Mouse (Mus musculus) kidney, postnatal 10 days (tissue): ENCODE results near the gene Pdpk1.

Experiments used
- DNase-seq: peaks from one replicate; pipeline ENCODE4 v3.0.0; 2021; ENCODE audit warnings: mixed read lengths

The Pdpk1 gene

DNA sequence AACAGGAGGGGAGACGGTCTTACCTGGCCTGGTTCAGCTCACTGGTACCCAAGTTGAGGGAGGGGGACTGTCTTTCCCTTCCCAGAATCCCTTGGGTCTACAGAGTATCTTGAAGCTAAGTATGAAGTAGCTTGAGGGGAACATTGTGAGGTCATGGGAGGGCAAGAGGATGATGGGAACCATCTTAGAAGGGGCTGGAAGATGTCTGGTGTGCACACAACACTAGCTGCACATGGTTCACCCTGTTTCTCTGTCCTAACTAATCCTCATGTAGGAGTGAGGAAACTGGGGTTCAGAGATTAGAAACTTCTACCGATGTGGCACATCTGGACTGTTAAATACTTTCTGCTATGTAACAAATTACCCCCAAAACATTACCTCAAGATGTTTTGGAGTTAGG lies at the start of gene Pdpk1:
Gene Pdpk1 (minus strand): TSS at position 101 of the 400 bp plus-strand sequence.
- DNase-seq, result no peak

DNA sequence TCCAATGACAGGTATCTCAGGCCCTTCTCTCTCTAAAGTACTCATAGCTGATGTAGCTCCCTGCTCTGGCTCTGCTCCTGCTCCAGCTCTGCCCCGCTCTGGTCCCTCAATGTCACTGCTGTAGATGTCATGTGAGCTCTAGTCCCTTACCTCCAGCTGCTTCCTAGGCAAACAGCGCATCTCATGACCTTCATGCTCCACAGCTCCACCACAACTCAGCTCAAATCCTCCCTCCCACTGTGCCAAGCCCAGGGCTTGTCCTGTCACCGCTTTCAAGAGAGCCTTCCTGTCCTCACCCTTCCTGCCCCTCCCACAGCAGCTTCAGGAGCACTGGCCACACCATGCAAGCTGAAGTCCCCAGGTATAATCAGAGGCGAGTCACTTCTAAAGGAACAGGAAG lies 49.0 kb upstream of the Pdpk1 start:
- DNase-seq, result no peak

DNA sequence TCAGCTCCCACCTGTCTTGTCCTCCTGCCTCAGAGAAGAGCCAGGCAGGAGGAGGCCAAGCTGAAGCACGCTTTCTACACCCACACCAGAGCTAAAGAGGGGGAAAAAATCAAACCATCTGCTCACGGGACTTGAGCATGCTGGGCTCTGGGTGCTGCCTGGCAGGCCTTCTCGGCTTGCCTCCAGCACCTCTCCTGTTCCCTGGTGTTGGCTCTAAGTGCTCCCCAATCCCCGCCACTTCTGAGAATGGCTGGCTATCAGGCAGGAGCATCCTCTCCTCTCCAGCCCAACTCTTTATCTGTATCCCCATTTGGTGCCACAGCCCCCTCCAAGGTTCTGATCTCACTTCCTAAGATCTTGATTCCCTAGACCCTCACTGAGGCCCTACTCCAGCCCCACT lies 48.5 kb upstream of the Pdpk1 start:
- no peak for DNase-seq

DNA sequence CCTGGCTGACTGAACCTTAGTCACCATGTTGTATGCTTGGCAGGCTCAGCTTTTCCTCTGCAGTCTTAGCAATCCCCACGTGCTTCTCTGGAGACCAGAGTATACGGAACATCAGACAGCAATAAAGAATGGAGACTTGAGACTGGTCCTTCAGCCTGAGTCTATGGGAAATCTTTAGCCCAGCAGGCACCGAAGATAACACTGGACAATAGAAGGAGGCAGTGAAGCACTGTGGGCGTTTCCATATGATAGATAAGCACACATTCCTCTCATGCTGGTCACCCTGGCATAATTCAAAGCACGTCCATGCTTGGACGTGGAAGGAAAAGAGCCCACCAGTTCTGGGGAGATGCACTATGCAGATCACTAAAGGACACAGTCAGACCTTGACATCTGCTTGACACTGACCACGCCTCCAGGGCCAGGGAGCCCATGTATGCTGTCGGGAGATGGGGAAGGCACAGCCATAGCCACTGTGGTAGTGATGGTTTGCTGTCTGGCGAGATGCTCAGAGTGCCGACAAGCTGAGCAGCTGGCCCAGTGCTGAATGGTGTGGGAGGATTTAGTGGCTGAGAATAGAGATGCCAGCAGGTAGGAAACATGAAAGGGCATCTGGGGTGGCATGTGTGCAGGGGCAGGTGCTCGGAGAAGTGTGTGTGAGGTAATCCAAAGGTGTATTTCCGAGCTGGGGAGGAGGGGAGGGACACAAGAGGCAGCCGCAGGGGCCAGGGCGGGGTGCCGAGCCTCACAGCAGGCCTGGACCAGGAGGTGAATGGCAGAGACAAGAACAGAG lies 46.5 kb upstream of the Pdpk1 start:
- no peak for DNase-seq

DNA sequence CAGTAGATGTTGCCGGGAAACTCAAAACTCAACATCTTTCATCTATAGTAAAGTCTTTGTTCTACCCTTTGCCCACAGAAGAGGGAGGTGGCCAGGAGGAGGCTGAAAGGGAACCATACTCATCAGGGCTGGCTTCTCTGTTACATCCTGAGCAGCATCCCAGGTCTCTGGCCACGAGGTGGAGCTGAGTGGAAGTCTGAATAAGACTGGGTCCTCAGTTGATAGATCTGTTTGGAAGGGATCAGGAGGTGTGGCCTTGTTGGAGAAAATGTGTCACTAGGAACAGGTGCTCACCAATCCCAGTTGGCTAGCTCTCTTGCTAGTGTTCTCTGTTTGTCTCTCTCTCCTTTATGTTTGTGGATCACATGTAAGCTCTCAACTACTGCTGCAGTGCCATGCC lies 44.6 kb upstream of the Pdpk1 start:
- no peak for DNase-seq

DNA sequence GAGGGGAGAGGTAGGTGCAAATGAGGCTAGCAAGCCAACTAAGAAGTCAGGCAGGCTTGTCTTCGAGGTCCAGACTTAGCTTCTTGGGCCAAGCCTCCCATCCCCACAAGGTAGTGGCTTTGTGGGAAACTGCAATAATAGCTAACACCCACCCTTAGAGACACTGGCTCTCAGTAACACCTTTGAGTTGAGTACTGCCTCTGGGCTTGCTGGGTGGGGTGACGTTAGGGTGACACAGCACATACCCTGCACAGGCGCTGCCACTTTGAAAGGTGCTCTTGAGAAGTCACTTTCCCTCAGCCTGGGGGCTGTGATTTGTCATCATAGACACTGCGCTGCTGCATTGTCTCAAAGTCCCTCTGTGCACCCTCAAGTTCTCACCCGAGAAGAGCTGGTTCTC lies 43.0 kb upstream of the Pdpk1 start:
- DNase-seq, result no peak

DNA sequence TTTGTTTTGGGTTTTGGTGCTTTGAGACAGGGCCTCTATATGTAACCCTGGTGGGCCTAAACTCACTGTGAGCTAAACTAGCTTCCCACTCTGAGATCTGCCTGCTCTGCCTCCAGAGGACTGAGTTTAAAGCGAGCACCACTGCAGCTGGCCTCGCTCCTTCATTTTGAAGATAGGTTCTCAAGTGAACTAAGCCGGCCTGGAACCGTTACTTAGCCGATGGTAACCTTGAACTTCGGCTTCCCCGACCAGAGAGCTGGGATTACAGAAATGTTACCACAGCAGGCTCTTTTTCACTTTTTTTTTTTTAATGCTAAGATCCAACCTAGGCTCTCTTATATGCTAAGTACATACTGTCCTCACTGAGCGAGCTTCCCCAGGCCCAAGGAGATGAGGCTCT lies 42.5 kb upstream of the Pdpk1 start:
- DNase-seq, result no peak

DNA sequence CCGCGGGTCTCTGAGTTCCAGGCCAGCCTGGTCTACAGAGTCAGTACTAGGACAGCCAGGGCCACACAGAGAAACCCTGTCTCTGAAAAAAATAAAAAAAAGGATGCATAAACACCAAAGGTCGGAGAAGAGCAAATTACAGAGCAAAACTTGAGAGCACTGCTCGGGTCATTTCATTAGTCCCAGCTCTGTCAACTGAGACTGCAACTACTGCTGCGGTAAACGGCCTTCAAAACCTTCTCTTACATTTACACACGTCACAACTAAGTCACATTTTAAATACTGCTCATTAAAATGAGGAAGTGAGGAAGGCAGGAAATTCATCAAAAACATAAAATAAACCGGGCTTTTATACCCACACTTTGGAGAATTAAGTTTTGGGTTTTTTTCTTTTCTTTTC lies 42.1 kb upstream of the Pdpk1 start:
- no peak for DNase-seq

DNA sequence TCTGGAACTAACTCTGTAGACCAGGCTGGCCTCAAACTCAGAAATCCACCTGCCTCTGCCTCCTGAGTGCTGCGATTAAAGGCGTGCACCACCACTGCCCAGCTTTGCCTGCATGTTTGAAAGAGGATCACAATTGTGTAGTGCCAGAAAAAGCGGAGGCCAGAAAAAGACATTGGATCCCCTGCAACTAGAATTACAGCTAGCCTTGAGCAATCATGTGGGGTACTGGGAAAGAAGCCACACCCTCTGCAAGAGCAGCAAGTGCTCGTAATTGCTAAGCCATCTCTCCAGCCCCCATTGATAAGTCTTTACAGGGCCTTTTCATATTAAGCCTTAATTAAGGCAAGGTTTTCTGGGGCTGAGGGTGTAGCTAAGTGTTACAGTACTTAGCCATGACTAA lies 40.8 kb upstream of the Pdpk1 start:
- no peak for DNase-seq

DNA sequence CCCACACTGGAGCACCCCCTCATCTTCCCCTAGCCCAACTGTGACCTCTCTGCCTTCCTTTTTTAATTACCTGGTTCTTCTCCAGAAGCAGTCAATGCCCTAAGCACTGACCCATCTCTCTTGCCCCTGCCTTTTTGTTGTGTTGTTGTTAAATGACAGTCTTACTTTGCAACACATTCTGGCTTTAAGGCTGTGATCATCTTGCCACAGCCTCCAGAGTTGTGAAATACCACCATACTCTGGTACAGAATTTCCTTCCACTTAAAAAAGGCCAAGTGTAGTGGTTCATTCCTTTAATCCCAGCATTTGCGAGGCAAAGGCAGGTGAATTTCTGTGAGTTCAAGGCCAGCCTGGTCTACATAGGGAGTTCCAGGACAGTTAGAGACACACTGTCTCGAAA lies 40.2 kb upstream of the Pdpk1 start:
- DNase-seq, result no peak

DNA sequence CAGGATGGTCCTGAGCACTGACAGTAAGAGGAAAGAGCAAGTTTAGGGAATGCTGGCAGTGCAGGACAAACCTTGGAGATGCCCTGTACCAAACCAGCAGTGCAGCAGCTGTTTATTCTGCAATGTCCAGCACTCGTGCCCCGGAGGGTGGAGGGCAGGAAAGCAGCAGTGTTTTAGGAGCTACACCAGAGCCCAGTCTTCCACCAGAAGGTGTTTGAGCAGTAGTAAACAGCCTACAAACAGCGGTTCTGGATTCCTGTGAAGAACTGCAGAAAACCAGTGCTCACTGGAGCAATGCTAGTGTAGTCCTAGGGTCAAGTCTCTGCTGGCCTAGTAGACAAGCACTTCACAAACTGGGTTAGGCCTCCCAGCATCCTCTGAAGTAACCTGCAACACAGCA lies 23.5 kb upstream of the Pdpk1 start:
- DNase-seq, result no peak

DNA sequence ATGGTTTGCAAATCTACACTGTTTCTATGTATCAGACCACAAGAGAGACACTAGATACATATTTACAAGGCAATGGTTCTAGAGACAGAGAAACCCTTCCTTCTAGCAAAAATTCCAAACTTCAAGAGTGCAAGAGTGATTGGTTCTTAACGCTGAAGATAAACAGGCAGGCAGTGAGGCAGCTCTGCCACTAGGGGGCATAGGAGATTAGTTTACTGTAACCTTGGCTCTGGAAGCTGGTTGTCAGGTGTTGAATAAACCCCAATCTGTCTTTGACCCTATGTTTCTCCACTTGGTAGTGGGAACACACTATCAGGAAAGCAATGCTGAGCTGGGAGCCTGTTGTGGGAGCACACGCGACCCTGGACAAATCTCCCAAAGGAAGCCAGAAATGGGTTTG lies 22.7 kb upstream of the Pdpk1 start:
- peak; percentile 82 for DNase-seq

DNA sequence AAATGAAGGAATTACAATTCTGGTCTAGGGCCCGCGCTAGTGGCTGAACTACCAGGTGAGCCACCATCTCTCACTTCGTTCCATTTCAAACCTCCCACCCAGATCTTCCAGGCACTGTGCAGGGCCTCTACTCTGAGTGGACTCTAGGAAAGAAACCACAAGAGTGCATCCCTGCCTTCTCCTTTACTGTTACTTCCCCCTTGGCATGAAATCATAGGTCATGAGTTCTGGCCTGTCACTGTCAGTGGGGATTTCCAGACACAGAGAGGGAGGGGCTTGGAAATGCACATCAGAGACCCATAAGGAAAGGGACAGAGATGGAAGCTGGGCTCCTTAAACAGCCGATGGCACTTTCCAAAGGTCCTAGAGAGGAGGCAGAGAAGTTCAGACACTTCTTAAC lies 21.0 kb upstream of the Pdpk1 start:
- DNase-seq, result no peak

DNA sequence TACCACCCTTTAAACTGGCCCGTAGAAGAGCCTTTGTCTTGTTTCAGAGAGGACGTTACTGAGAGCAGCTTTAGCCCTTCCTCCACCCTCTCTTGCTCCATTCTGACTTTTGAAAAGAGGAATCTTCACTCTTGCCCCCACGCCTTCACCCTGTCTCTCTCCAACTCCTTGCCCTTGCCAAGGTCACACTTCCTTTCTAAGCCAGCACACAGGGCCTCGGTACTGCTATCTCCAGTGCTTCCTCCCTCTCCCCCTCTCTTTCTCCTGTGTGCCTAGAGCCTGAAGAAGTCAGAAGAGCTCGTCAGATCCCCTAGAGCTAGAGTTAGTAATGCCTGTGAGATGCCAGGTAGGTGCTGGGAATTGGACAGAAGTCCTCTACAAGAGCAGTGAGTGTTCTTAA lies 20.0 kb upstream of the Pdpk1 start:
- no peak for DNase-seq

DNA sequence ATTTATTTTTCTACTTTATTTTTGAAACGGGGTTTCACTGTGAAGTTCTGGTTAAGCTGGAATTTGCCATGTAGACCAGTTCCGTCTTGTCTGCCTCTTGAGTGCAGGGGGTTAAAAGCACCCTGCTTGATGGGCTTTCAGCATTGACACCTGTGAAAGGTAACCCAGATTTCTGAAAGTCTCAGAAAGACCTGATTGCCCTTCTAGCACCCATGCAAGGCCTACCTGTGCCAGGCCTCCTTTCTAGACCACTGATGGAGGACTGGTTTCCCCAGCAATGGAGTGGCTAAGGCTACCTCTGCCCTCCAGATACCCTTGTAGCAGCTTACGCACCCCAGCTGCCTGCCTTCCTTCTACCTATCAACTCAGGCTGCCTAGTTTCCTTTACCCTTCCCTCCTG lies 19.4 kb upstream of the Pdpk1 start:
- DNase-seq, result no peak

DNA sequence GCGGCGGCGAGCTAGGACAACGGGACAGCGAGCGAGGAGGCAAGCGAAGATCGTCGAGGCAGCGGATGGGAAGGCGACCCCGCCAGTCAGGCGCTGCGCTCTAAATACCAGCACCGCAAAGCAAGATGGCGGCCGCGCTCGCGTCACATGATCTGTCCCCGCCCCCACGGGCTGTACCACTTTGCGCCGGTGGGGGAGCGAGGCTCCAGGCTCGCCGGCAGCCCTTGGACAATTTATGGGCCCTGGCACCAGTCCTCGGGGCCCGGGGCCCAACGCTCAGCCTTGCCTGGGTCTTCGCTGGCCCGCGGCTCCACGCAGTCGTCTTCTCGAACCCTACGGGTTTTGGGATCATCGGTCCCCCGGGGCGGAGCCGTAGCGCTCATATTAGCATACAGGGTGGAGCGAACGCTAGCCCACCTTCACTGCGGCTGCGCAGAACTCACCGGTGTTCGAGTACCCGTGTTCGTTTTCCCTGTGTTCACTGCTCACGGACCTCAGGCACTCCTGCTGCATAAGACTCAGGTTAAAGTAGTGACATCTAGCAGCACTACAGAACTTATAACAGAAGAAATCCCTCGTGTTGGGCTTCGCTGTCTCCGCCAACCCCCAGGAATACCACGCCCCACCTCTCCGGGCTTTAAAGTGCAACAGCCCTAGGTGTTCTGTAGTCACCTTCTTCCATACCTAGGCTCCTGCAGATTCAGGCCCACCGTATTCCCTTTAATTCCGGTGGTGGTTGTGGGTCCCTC lies 18.8 kb upstream of the Pdpk1 start, which contains the start of gene Atp6v0c:
Gene Atp6v0c (minus strand): TSS at position 386 of the 749 bp plus-strand sequence.
- DNase-seq, result peak; percentile 97

DNA sequence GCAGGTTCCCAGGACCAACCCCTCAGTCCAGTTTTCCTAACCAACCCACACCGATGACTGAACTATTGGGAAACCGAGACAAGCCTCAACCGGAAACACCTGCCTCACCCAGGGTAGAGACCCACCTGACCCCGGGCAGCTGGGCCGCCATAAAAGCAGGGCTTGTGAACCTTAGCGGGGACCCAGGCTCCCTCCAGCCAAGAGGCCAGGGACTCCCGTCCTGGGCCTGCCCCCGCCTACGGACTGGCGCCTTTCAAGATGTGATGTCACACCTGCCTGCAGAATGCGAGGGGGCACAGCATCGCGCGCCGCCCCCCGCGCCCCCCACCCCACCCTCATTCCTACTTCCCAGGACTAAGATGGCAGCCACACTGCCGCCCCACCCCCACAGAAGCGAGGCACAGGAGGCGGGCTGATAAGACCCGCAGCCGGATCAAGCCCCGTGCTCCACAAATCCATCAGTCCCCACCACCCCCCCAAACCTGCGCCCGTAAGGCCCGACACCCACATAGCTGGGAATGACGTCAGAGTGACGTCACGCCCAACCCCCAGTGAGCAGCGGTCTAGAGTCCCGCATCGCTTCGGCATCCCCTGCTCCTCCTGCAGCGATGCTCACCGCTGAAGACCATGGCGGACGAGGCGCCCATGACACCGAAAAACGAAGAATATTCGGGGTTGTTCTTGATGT lies 18.0 kb upstream of the Pdpk1 start:
- peak; percentile 81 for DNase-seq

DNA sequence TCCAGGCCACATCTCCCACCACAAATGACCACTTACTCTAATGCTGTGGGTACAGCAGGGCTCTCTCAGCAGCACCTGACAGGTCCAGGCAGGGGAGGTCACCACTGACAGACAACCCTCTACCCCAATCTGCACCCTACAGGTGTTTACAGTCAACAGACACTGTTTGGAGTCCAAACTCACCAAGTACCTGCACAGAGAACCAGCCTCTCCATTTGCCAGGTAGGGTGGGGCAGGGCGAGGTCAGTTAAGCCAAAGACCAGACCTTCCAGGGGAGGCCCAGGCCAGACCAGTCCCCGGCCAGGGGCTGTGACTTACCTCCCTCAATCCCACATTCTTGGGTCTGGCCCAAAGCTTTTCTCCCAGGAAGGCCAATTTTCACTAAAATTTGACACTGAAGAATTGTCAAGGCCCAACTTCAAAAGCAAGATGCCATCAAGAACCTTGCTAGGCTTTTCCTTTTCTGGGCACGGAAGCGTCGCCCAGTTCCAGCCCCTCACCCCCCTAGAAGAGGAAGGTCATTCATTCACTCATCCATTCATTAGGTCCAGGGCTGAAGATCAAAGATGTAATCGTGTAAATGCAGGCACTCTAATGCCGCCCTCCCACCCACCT lies 17.3 kb upstream of the Pdpk1 start:
- no peak for DNase-seq

DNA sequence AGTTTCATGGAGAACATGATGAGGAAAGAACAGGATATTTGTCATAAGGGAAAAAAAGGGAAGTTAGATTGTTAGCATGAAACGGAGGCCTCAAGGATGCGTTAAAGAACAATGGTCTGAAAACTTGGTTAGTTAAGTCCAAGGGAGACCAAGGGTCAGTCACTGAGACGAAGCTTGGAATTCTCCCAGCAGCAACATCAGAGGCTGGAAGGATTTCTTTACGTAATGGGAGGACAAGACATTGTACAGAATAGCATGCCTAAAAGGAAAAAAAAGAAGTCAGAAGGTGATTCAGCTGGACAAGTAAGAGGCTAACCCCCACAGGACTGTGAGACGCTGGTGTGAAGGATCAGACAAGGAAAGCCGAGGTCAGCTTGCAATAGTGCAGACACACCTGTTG lies 16.4 kb upstream of the Pdpk1 start:
- DNase-seq, result no peak

DNA sequence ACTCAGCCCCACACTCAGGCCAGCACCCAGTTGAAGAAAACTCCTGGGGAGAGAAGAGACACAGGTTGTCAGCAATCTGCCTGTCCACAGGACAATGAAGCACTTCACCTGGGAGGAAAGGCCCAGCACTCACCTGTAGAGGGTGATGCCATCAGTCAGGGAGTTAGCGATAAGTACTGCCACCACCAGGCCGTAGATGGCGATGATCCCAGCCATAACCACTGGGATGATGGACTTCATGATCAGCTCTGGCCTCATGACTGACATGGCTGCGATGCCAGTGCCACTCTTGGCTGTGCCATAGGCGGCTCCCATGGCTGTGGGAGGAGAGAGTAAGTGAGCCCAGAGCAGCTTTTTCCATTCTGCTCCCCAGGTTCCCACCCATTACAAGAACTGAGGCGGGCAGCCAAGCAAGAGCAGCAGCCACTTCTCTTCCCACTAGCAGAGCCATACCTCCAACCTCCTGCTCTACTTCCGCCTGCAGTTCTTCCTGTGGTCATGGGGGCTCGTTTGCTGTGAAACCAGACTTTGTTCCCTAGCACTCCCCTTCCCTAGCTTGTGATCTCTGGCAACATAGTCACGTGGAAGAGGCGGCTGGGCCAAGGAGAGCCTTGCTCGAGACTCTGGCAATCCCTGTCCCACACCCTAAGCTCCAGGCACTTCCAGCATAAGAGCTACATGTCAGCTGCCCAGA lies 14.0 kb upstream of the Pdpk1 start:
- peak; percentile 67 for DNase-seq

DNA sequence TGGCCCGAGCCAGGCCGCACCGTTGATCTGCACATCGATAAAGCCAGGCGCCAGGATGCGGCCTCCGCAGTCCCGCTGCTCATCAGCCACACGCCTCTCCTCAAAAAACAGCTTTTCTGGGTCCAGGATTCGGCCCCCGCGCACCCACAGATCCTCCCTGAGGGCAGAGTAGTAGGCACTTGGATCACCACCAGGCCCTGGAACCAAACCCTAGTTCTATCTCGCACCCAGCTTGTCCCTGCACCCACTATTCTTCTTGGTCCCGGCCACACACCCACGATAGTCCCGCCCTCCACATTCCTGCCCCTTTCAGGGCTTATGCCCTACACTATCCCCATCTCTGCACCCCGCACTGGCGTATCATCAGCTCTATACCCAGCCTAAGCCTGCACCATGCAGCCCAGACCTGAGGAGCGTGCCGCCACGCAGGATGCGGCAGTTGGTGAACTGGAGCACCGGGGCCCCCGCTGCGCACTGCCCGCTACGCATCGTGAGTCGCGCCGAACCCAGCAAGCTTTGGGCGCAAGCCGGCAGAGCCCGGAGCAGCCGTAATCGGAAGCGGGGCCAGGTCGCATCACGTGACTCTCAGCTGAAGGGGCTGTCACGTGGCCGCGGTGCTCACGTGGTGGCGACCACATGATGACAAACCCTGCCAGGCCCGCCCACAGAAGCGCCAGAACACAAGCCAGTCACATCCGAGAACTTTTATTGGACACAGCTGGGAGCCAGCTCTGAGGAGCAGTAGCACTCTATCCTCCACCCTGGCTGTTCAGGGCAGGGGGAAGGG lies 12.6 kb upstream of the Pdpk1 start, which contains the start of gene Amdhd2:
Gene Amdhd2 (minus strand): TSS at position 591 of the 787 bp plus-strand sequence.
- peak; percentile 99 for DNase-seq
